Mouse (Mus musculus) Muller cell, postnatal 12 days (primary cell): ENCODE data around the gene Fate1.
A peak's percentile ranks its signal among the peaks of the same experiment; 100 is the strongest.
"Not testable (repeated sequence)": the region's sequence is repeated elsewhere in the genome, so short reads cannot be mapped to it uniquely, and the experiment has no call there.

ENCODE experiments used
- DNase-seq: peaks from one replicate; pipeline ENCODE4 v3.0.0-alpha.2; 2015; ENCODE audit errors: inconsistent ontology term

The Fate1 gene

DNA sequence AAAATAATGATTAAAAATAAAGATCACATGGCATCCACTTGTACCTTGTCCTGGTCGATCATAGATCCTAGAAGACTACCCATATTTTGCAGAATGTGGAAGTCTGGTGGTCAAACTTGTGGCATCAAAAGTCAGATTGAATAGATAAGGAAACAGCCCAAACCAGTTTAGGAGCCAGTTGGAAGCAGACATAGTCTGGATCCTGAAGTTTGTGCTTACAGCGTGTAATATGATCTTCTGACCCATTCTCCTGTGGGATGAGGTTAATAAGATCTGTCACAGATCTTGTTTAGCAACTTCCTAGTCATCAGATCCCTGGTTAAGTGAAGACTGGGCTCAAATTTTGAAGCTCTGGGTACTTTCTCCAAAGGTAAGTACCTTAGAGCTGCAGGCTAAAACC is at the start of gene Fate1:
TSS of gene Fate1 (plus strand) at position 301 of the 400 bp plus-strand sequence.
- DNase-seq, result no peak

DNA sequence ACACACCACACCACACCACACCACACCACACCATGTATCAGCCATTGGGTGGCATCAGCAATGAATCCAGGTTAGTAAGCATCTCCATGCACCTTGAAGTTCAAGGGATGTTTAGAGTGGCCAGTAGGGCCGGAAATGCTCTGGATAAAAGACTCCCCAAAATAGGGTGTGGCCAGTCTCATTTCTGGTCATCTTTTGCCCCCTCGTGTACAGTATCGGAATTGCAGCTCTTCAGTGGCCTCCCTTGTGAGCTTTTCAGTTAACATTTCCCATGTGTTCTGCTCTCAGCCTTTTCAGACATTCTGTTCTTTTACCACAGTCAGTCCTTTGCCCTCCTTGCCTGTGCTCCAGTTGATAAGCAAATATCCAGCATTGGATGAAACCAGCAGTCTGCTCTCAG is 26.2 kb upstream of the Fate1 start:
- DNase-seq, result no peak

DNA sequence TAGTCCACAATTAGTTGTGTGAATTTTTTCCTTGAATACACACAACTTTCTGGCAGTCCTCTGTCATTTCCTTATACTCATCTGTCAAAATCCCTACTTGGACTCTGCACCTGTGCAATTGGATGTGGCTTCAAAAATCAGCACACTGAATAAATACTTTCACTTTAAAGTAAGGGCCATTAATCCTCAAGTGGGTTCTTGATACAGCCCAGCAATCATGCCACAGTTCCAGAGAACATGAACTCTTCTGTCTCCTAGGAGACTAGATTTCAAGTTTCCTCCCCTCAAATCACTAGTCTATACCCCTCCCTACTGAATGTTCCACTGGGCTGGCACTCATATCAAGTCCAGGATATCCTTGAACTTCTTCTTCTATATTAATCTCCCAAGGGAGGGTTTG is 14.4 kb upstream of the Fate1 start:
- no peak for DNase-seq

DNA sequence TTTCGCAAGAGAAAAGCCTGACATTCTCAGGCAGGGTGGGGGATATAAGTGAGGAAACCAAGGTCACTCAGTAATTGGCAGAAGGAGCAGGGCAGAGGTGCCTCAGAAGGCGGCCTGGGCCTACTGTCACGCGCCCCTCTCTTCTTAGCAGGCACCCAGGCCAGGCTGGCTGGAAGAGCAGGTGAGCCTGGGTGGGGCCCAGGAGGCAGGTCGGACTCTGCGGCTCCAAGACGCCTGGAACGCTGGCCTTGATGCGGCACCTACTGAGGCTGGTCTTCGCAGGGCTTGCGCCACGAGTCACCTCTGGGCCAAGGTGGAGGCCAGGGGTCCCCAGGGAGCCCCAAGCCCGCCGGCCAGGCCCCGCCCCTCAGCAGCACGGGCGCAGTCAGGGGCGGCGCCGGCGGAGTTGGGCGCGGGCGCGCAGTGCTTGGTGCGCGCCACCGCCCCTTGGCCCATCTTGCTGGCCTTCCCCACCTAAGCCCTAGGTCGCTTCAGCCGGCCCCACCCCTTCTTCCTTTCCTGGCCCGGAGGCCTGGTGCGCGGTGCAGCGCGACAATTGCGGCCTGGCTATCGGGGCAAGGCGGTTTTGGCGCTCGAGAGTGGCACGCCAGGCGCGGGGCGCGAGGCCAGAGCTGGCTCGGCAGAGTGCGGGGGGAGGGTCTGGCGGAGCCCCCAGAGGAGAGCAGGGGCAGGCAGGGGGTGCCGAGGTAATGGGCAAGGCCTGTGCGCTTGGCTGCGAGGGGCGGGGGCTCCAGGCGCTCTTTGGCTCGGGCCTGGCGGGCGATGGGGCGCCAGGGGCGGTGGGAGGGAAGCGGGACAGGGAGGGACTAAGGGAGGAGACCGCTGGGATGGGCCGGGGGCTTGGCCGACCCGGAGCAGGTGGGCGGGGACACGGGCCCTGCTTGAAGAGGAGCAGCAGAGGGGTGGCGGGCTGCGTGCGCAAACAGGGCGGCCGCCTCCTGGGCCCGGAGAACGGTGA is 10.4 kb upstream of the Fate1 start, which contains the start of gene Prrg3:
TSS of gene Prrg3 (plus strand) at position 552 of the 979 bp plus-strand sequence.
- peak; percentile 67 for DNase-seq

DNA sequence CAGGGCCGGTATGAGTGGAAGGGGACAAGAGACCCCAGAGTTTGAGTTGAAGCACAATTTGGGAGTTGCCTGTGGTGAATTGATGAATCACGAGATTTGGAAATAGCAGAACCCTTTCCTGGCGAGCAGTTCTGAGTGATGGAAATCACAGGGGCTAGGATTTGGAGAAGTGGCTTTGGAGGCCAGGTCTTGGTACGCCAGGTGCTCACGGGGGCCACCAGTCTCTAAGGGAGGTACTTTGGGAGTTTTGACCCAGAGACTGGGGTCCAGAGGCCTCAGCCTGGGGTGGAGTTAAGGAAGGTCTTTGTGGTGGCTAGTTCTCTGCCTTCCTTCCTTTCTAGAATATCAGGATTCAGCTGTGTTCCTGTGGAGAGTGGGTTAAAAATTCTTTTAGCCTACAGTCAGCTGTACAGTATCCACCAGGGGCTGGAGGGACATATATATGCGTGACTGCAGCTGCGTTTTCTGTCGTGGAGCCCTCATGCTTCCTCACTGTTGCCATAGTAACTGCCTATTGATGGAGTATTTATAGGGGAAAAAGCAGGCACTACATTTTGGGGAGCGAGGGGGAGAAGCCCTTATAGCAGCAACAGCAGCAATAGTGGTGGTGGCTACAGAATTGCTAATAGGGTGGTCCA is 9.4 kb upstream of the Fate1 start:
- no peak for DNase-seq

DNA sequence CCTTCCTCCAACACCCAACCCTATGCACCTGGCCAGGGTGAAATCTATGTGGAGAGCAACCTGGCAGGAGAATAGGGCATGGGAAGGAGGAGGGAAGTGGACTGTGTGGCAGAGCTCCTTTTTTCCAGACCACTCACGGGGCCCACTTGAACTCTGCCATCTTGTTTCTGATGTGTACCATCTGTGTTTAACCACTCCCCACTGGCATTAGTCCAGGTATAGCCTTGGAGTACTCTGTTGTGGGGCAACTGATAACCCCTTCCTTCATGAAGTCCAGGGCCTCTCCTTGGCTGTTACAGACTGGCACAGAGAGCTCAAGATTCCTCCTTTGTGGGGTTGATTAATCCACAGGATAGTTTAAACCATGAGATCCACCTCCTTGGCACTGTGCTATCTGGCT is 4.6 kb upstream of the Fate1 start:
- DNase-seq, result no peak

DNA sequence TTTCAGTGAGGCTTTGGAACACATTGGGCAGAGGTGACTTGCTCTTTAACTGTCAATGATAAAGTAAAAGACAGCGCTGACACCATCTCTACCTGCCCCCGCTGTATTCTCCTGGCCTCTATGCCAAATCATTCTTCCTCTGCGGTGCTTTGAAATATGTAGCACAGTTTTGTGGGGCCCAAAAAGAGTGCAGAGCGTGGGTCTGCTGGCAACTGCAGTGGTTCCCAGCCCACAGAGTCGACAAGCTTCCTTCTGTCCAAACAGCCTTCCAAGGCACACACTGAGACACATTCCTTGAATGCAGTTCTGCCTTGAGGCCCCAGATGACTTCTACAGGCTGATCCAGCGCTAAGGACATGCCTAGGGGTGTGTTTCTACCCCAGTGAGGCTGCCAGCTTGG is 4.0 kb upstream of the Fate1 start:
- DNase-seq, result no peak

DNA sequence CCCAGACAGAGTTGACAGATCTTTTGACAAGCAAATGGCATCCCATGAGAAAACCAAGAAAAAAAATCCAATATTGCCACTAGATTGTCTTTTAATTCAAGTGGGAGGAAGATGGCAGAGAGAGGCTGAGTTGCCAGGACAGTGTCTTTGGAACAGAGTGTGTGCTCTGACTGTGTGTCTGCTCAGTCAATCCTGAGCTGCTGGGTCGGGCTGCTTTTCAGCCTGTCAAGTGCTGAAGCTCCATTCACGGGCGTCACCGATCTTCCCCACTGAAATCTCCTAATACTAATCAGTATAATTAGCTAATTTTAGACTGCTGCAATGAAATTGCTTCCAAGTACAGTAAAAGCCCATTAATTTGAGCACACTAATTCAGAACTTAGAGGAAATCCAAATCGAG is 1.5 kb upstream of the Fate1 start:
- DNase-seq, result no peak

DNA sequence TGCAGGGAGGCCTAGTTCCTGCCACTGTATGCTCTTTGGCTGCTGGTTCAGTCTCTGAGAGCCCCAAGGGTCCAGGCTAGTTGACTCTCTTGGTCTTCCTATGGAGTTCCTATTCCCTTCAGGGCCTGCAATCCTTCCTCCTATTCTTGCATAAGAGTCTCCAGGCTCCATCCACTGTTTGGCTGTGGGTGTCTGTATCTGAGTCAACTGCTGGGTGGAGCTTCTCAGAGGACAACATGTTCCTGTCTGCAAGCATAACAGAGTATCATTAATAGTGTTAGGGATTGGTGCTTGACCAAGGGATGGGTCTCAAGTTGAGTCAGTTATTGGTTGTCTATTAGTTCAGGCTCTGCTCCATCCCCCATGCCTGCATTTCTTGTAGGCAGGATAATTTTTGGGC is 4.9 kb downstream of the Fate1 start:
- not testable (repeated sequence) for DNase-seq

DNA sequence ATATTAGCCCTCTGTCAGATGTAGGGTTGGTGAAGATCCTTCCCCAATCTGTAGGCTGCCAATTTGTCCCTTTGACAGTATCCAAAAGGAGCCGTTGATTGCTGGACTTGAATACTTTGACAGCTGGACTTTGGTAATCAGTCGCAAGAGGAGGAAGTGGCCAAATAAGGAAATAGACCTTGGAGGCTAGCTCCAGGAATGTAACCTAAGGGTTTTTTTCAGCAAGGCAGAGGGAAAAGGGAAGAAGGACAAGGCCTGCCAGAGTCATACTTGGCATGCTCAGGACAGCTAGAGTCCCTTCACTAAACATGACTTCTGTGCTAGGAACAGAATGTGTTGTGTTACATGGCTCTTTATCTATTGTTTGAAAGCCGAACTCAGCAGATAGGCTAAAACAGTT is 7.7 kb downstream of the Fate1 start:
- DNase-seq, result no peak

DNA sequence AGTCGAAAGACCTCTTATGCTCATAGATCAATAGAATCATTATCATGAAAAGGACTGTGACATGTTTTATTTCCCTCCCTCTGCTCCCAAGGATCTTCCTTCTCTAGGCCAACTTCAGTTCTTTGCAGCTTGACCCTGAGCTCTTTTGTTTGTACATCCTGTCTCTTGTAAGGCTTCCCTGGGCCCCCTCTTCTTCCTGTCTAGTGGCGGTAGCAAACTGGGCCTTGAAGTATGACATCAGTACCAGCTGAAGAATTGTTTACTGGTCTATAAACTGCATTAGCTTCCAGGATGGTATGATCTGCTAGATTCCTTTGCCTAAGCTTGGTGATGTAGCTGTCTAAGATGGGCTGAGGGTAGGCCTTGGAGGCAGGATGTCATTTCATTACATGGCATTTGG is 8.5 kb downstream of the Fate1 start:
- no peak for DNase-seq

DNA sequence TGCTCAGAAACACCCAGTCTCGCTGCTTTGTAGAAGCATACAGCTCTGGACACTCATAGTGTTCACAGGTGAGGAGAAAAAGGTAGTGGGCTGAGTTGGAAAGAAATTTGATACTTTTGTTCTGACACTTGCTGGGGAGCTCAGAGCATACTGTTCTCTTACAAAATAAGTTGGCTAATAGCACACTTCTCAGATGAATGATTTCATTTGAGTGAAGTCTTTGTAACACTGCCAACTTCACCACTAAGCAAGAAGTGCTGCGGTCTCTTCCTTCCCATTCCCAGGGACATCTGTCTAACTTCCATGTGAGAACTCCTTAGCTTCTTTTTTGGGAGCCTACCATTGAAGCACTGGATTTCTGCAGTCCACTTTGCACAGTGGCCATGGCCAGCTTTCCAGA is 10.4 kb downstream of the Fate1 start:
- DNase-seq, result no peak

DNA sequence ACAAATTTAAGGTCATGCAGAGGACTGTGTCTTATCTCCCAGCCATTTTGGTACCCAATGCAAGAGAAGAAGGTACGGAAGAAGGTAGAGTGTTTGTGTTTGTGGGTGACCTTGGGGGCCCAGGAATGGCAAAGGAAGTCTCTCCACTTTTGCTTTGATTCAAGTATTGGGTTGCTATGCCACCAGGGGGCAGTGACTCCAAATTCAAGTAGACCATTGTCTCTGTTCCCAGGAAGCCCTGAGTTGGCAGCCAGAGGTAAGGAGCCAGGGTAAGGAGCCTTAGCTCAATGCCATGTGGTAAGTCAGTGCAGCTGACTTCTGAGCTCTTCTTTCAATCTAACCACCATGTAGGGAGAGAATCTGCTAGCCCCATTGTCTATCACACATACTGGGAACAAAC is 11.0 kb downstream of the Fate1 start:
- no peak for DNase-seq

DNA sequence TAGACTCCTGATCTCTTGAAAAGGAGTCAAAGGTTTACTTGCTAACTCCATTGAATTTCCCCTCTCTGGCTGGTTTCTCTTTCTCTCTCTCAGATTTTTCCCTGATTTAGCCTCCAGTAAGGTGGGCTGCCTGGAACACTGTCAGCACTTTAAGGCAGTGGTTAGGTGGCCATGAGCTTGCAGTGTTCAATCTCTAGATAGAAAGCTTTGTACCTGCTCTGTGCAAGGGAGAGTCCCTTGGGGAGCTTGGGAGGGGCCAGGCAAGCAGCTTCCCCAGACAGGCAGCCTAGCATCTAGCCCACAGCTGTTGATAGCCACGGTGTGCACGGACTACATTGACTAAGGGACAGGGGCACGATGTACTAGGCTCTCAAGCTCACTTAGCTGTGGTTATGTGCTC is 18.8 kb downstream of the Fate1 start, which contains the start of gene Cnga2:
TSS of gene Cnga2 (plus strand) at position 301 of the 400 bp plus-strand sequence.
- DNase-seq, result no peak

DNA sequence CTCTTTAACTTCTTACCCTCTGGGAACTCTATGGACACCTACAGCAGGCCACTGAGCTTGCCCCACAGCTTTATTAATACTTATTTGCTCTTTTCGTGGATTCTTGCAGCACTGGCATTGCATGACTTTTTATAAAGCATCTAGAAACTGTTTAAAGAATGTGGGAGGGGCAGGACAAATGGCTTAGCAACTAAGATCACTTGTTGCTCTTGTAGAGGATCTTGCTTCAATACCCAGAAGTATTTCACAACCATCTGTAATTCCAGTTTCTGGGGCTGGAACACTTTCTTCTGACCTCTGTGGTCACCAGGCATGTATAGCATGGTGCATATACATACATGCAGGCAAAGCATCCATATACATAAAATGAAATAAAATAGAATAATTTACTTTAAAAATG is 23.2 kb downstream of the Fate1 start:
- no peak for DNase-seq

DNA sequence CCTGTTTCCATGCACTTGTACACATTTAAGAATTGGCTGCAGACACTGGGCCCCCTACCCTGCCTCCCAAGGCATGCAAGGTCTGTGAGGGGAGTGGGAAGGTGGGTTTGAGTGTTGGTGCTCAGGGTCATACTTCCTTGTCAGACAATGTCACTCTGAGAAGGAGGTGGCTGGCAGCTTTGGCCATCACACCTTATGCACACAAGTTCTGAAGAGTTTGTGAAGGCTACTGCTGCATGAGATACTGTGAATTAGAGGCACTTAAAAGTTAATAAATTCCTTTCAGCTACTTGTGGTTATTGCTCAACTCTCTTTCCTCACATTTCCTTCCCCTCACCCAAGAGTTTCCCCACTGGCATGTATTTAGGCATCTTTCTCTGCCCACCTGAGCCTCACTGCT is 37.1 kb downstream of the Fate1 start:
- no peak for DNase-seq

DNA sequence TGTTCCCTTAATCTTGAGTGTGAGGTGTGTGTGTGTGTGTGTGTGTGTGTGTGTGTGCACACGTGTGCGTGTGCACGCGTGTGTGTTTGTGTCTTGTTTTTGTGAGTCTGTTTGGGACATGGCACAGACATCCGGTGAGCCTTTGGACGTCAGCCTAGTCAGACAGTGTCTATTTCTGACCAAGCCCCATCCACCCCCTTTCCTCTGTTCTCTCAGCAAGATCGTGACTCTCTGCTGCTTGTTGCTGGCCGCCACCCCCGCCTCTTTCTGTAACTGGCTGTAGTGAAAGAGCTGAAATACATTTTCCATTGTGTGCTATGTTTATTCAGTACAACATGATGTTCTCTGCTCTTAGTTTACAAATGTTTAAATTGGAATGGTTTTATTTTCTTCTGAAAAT is 39.5 kb downstream of the Fate1 start:
- peak; percentile 26 for DNase-seq

DNA sequence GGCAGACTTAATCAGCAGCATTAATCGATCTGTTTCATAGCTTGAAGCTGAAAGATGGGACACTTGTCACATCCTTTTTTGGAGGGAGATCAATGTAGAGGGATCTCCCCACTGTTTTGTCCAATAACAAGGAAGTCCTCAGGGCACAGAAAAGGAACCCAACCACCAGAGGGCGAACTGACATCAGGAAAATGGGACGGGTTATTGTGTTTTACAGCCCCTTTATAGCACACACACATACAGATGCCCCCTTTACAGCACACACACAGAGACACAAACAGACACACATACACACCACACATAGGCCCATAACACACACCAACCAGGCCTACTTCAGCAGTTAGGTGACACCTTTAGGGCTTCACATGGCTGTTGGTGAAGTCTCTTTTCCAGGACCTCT is 40.0 kb downstream of the Fate1 start:
- DNase-seq, result peak; percentile 7

DNA sequence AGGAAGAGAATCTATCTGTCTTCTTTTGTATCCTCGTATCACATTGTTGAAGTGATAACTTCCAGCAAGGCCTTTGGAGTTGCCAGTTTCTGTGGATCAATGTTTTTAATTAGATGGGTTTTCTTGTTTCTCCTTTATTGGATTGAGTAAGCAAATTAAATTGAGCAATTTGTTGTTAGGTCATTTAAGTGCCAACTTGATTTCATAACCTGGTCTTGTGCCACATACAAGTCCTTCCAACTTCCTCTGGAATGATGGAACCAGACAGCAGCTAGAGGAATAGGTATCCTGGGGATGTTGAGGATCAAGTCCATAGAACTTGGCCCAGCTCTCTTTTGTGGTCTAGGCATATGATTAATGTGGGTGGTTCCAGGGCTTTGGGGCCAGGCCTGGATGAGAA is 49.5 kb downstream of the Fate1 start:
- DNase-seq, result no peak

DNA sequence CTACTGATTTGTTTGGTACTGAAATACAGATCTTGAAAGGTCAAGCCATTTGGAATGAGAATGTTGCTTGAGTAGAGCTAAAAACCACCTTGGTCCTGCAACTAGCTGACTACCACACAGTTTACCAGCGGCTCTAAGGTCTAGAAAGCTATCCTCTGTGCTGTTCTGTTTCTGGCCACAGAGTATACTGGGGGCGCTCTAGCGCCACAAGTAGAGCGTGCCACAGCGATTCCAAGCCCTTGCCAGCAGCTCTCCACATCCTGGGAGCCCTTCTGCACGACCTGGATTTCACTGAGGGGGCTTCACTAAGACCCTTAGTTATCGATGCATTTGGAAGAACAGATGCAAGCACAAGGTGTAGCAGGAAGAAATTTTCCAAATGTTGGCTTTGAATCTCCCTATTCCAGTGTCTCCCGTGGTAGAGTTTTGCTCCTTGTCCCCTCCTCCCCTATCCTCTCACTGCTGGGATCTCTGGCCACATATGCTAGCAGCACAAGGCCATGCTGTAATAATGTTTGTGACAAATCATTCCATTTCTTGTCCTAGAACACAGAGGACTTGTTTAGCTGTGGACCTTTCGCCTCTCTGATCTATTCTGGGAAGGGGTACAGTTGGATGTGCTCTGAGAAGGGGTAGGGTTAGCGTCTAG is 50.1 kb downstream of the Fate1 start:
- no peak for DNase-seq

DNA sequence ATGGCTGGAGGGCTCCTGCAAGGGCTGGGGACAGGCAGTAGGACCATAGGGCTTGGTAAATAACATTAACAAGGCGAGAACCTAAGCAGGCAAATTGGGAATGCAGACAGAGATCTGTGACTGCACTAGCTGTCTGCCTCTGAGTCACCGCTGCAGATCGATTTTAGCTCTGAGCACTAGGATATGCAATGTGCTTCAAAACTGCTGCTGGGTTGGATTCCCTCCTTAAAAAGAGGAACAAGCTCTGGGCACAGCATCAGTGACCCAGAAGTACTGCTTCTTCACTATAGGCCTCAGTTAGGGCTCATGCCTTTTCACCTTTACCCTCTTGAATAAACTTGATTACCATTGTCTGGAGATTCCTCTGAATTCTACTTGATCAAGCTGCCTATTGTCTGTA is 50.8 kb downstream of the Fate1 start:
- DNase-seq, result no peak
